Mouse (Mus musculus) testis, adult 2 months (tissue): ENCODE measurements around the gene Insc.

Experiments
- CTCF ChIP-seq: fragments of 200-500 bp; IDR thresholded peaks from 2 replicates; pipeline ENCODE4 v1.5.1; 2012; ENCODE audit warnings: low read depth, mild to moderate bottlenecking, inconsistent platforms, low read length, moderate library complexity; ENCODE audit not compliant: control insufficient read depth, insufficient read depth, insufficient replicate concordance
- POLR2A ChIP-seq: fragments of 200-500 bp; IDR thresholded peaks from 2 replicates; pipeline ENCODE4 v1.6.1; 2012; ENCODE audit warnings: low read depth, mild to moderate bottlenecking, inconsistent platforms, low read length, moderate library complexity; ENCODE audit not compliant: control insufficient read depth

- no peak for TF ChIP-seq CTCF
- TF ChIP-seq POLR2A: no peak
Observed at GRCm38 (mm10) chr7:114762660-114763059, 19.2 kb downstream of the Insc start.
